Mouse (Mus musculus) forebrain, embryonic 12.5 days (tissue): ENCODE data around the gene Tcaf3. TPM values are rescaled to one million over a fixed set of nuclear protein-coding genes. Genes with fewer than 3 reads are reported as not detected.
A peak's percentile ranks its signal among the peaks of the same experiment; 100 is the strongest.

Source experiments
- ATAC-seq: fragments of 200-750 bp; cut with Nextera tagmentation; 2 replicates; pipeline ENCODE4 v1.8.0; 2017; ENCODE audit warnings: moderate TSS enrichment; ENCODE audit not compliant: low FRiP score
- H3K27ac ChIP-seq: fragments of 300-500 bp; sonication (generic); 2 replicates; pipeline ENCODE4 v1.5.1; 2016; ENCODE audit warnings: mild to moderate bottlenecking
- H3K27me3 ChIP-seq: fragments of 300-500 bp; sonication (generic); 2 replicates; pipeline ENCODE4 v1.6.1; 2016; ENCODE audit warnings: mild to moderate bottlenecking
- H3K36me3 ChIP-seq: fragments of 300-500 bp; sonication (generic); replicated peaks from 2 replicates; pipeline ENCODE4 v1.6.1; 2016; ENCODE audit warnings: mild to moderate bottlenecking
- H3K4me1 ChIP-seq: fragments of 300-500 bp; sonication (generic); 2 replicates; pipeline ENCODE4 v1.6.1; 2016
- H3K4me2 ChIP-seq: fragments of 300-500 bp; sonication (generic); 2 replicates; pipeline ENCODE4 v1.6.1; 2016; ENCODE audit warnings: mild to moderate bottlenecking, moderate library complexity
- H3K4me3 ChIP-seq: fragments of 300-500 bp; sonication (generic); replicated peaks from 2 replicates; pipeline ENCODE4 v1.5.1; 2016; ENCODE audit warnings: mild to moderate bottlenecking
- H3K9ac ChIP-seq: fragments of 300-500 bp; sonication (generic); 2 replicates; pipeline ENCODE4 v1.6.1; 2016; ENCODE audit warnings: mild to moderate bottlenecking
- H3K9me3 ChIP-seq: fragments of 300-500 bp; sonication (generic); 2 replicates; pipeline ENCODE4 v1.6.1; 2016
- WGBS: fragments of 180-500 bp; shearing (Covaris S2); methylation state at CpG from one replicate; pipeline ENCODE4 v1.1.7; 2016; 5-methylcytosine and 5-hydroxymethylcytosine counted together
- polyA plus RNA-seq: library from polyadenylated mRNA; unstranded; fragments of >200 nt; fragmentation: Nextera tagmentation; extraction: Ambion mirVana; gene quantifications from 2 replicates; pipeline ENCODE4 v1.2.1, GENCODE M21; 2016

Tcaf3 gene
- not detected in 2 replicates for polyA plus RNA-seq

GRCm38 (mm10) chr6:42597592-42597991, at the start of gene Tcaf3:
Tcaf3 (minus strand) TSS chr6:42597692.
- H3K27ac ChIP-seq: no peak within 1 kb of the TSS
- 73% methylated on average over 4 of the region's 4 CpGs for WGBS
- H3K27me3 ChIP-seq: no peaks in the 10 kb centered on the region
- no peak within 1 kb of the TSS for H3K9ac ChIP-seq
- no peaks in the 10 kb centered on the region for H3K36me3 ChIP-seq
- peaks cover 8% of the 10 kb centered on the region for H3K4me1 ChIP-seq
- H3K9me3 ChIP-seq: no peaks in the 10 kb centered on the region
- no peak for ATAC-seq
- no peak within 1 kb of the TSS for H3K4me2 ChIP-seq
- H3K4me3 ChIP-seq: no peak within 1 kb of the TSS

GRCm38 (mm10) chr6:42644912-42645549, 47.5 kb upstream of the Tcaf3 start, which contains the start of gene Tcaf2:
Tcaf2 (minus strand) TSS chr6:42645254.
- peak within 1 kb of the TSS; percentile 37 for H3K4me3 ChIP-seq
- no peak within 1 kb of the TSS for H3K9ac ChIP-seq
- H3K4me2 ChIP-seq: peak within 1 kb of the TSS; percentile 51
- WGBS: under 1% methylated on average over 23 of the region's 23 CpGs
- no peaks in the 10 kb centered on the region for H3K9me3 ChIP-seq
- H3K27me3 ChIP-seq: 0 out of 2 replicates have a peak, but pooled peaks cover 3% of the 10 kb centered on the region
- no peaks in the 10 kb centered on the region for H3K36me3 ChIP-seq
- H3K4me1 ChIP-seq: no peaks in the 10 kb centered on the region
- no peak within 1 kb of the TSS for H3K27ac ChIP-seq
- ATAC-seq: peak; percentile 98

GRCm38 (mm10) chr6:42634393-42634792, 36.9 kb upstream of the Tcaf3 start:
- Histone ChIP-seq H3K9ac (no peak overlapping the region), H3K9me3 (no peaks in the 10 kb centered on the region), H3K27ac (no peak overlapping the region), H3K4me1 (no peaks in the 10 kb centered on the region), H3K4me3 (no peak overlapping the region), H3K27me3 (no peaks in the 10 kb centered on the region), H3K4me2 (no peak overlapping the region), H3K36me3 (no peaks in the 10 kb centered on the region)
- no peak for ATAC-seq
- 86% methylated on average over 5 of the region's 5 CpGs for WGBS

- Histone ChIP-seq H3K4me3 (no peak overlapping the region), H3K9me3 (no peaks in the 10 kb centered on the region), H3K36me3 (no peaks in the 10 kb centered on the region), H3K27ac (no peak overlapping the region), H3K4me2 (no peak overlapping the region), H3K27me3 (no peaks in the 10 kb centered on the region), H3K4me1 (no peaks in the 10 kb centered on the region), H3K9ac (no peak overlapping the region)
- no peak for ATAC-seq
- 77% methylated on average over 4 of the region's 4 CpGs for WGBS
Observed at GRCm38 (mm10) chr6:42631395-42631794, 33.9 kb upstream of the Tcaf3 start.

- H3K4me3 ChIP-seq: no peak overlapping the region
- no peaks in the 10 kb centered on the region for H3K9me3 ChIP-seq
- H3K4me2 ChIP-seq: no peak overlapping the region
- no peaks in the 10 kb centered on the region for H3K36me3 ChIP-seq
- ATAC-seq: no peak
- no peaks in the 10 kb centered on the region for H3K27me3 ChIP-seq
- WGBS: 84% methylated on average over 2 of the region's 2 CpGs
- H3K9ac ChIP-seq: no peak overlapping the region
- no peaks in the 10 kb centered on the region for H3K4me1 ChIP-seq
- H3K27ac ChIP-seq: no peak overlapping the region
Observed at GRCm38 (mm10) chr6:42616904-42617303, 19.4 kb upstream of the Tcaf3 start.

GRCm38 (mm10) chr6:42612218-42612617, 14.7 kb upstream of the Tcaf3 start:
- Histone ChIP-seq H3K4me3 (no peak overlapping the region), H3K27ac (no peak overlapping the region), H3K36me3 (no peaks in the 10 kb centered on the region), H3K9ac (no peak overlapping the region), H3K9me3 (no peaks in the 10 kb centered on the region), H3K27me3 (no peaks in the 10 kb centered on the region), H3K4me2 (no peak overlapping the region), H3K4me1 (no peaks in the 10 kb centered on the region)
- no peak for ATAC-seq

DNA sequence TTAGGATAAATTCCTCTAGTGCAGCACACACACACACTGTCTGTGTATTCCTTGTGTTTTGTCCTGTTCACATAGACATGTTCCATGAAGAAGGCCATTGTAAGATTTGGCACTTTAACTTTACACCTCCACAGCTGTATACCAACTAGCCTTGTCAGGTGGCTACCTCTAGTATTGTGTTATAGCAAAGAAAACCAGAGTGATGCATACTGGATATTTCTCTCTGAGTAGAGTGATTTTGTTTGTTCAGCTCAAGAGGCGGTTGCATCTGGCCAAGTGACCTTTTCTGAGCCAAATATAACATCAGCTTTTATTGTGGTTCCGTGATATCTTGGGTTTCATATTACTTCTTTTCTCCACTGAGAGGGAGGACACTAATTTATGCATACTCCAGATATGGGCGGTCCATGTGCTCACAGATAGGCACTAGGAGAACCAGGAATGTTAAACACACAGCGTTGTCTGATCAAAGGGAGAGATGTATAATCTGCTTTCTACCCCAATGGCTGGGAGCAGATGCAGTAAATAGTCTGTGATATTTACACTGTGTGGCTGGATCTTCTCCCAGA, 13.5 kb upstream of the Tcaf3 start:
- no peaks in the 10 kb centered on the region for H3K9me3 ChIP-seq
- no peaks in the 10 kb centered on the region for H3K27me3 ChIP-seq
- H3K4me3 ChIP-seq: no peak overlapping the region
- H3K27ac ChIP-seq: no peak overlapping the region
- H3K4me2 ChIP-seq: no peak overlapping the region
- 80% methylated on average over 4 of the region's 4 CpGs for WGBS
- no peaks in the 10 kb centered on the region for H3K36me3 ChIP-seq
- H3K9ac ChIP-seq: no peak overlapping the region
- no peak for ATAC-seq
- no peaks in the 10 kb centered on the region for H3K4me1 ChIP-seq

DNA sequence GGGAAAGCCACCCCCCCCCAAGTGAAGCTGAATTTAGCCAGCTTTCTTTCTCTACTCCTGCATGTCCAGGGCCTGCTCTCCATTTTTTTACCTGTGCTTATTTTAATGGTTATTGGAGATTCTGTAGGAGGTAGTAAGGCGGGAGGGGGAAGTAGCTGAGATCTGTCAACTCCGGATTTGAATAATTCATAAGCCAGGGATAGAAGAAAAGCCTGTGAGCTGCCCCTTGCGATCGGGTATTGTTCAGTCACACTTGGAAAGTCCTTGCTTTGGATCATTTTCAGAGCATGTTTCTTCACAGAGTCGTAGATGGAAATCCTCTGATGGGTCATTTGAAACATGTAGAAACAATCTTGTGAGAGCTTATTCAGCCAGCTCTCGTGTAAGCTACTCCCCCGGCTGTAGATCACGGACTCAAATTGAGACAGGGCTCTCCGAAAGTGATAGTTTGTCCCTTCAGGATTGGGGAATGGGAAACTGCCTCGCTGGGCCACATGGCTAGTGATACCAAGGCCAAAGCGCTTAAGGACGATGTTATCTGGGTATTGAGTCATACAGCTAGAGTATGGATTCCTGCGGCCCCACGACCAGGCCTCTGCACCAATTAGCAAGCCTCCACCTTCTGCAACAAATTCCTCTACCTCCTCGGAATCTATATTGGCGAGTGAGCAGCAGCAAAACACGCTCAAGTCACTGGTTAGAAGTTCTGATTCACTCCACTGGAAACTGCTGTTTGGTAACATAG, 4.2 kb downstream of the Tcaf3 start:
- Histone ChIP-seq H3K4me1 (peaks cover 8% of the 10 kb centered on the region), H3K27ac (no peak overlapping the region), H3K9ac (no peak overlapping the region), H3K36me3 (no peaks in the 10 kb centered on the region), H3K27me3 (no peaks in the 10 kb centered on the region), H3K4me2 (no peak overlapping the region), H3K9me3 (no peaks in the 10 kb centered on the region), H3K4me3 (no peak overlapping the region)
- 63% methylated on average over 17 of the region's 17 CpGs for WGBS
- ATAC-seq: no peak

GRCm38 (mm10) chr6:42586569-42586968, 10.9 kb downstream of the Tcaf3 start:
- H3K27me3 ChIP-seq: no peaks in the 10 kb centered on the region
- ATAC-seq: no peak
- WGBS: 86% methylated on average over 5 of the region's 5 CpGs
- no peaks in the 10 kb centered on the region for H3K4me1 ChIP-seq
- no peak overlapping the region for H3K4me2 ChIP-seq
- H3K4me3 ChIP-seq: no peak overlapping the region
- H3K27ac ChIP-seq: no peak overlapping the region
- no peaks in the 10 kb centered on the region for H3K36me3 ChIP-seq
- no peaks in the 10 kb centered on the region for H3K9me3 ChIP-seq
- H3K9ac ChIP-seq: no peak overlapping the region

DNA sequence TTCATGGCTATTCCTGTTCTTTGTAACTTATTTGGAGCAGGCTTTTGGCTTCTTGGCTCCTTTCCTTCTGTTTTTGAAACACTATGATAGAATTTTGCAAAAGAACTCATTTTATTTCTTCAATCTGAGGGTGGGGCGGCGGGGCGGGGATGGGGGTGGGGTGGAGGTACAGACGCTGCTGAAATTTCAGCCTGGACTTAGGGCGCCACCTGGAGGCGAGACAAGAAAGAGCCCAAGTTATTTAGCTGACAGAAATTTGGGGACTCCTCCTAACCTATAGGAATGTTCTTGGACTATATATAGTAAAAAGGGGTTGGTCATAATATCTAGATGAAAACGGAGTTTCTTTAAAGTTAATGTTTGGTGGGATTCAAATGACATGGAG, 14.0 kb downstream of the Tcaf3 start:
- H3K4me2 ChIP-seq: no peak overlapping the region
- no peak overlapping the region for H3K27ac ChIP-seq
- H3K36me3 ChIP-seq: no peaks in the 10 kb centered on the region
- 2% methylated on average over 7 of the region's 7 CpGs for WGBS
- ATAC-seq: no peak
- no peaks in the 10 kb centered on the region for H3K4me1 ChIP-seq
- H3K9ac ChIP-seq: no peak overlapping the region
- H3K4me3 ChIP-seq: no peak overlapping the region
- H3K9me3 ChIP-seq: no peaks in the 10 kb centered on the region
- H3K27me3 ChIP-seq: no peaks in the 10 kb centered on the region

DNA sequence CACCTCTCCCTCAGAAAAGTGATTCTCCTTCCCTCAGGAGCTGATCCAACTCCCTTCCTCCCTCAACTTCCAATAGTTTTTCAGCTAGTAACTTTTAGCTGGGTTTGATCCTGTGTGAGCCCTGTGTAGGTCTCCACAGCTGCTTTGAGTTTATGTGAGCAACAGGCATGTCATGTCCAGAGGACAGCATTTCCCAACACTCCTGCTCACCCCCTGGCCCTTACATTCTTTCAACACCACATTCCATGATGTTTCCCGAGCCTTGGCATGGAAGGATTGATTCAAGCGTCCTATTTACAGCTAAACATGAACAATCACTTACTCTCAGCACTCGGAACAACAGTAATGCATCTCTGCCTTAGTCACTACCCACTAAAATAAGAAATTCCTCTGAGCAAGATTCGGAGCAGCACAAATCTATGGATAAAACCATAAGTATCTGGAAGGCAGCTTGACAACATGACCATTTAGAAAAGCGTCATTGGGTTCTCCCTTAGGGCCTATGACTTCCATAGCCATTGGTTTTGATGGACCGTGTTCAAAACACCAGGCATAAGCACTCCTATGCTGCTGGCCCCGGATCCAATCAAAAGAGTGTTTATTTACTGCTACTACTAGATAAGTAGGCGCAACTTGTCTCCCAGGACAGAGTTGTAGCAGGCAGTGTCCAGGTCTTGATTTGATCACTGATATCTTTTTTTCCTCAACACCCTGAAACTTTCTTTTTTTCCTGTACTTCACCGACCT, 14.6 kb downstream of the Tcaf3 start:
- Histone ChIP-seq H3K4me1 (no peaks in the 10 kb centered on the region), H3K9me3 (no peaks in the 10 kb centered on the region), H3K27me3 (no peaks in the 10 kb centered on the region), H3K9ac (no peak overlapping the region), H3K36me3 (no peaks in the 10 kb centered on the region), H3K4me2 (no peak overlapping the region), H3K27ac (no peak overlapping the region), H3K4me3 (no peak overlapping the region)
- 67% methylated on average over 9 of the region's 9 CpGs for WGBS
- no peak for ATAC-seq

DNA sequence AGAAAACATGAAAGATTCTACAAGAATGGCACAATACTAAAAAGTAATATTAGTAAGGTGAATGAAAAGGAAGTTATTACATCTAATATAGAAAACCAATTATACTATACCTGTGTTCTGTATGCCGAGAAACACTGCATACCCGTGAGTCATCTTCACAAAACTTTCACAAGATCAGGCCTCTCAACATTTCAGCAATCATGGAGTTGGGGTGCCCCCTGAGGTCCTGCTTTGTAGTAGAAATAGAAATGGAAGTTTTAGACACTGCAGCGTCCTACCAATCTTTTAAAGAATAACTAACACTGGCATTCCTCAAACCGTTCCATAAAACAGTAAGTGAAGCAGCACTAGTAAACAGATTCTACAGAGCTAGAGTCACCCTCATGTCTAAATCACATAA, 18.8 kb downstream of the Tcaf3 start:
- no peak overlapping the region for H3K9ac ChIP-seq
- H3K9me3 ChIP-seq: no peaks in the 10 kb centered on the region
- H3K4me1 ChIP-seq: no peaks in the 10 kb centered on the region
- ATAC-seq: no peak
- H3K27ac ChIP-seq: no peak overlapping the region
- H3K27me3 ChIP-seq: no peaks in the 10 kb centered on the region
- H3K4me3 ChIP-seq: no peak overlapping the region
- WGBS: 84% methylated on average over 4 of the region's 4 CpGs
- no peaks in the 10 kb centered on the region for H3K36me3 ChIP-seq
- H3K4me2 ChIP-seq: no peak overlapping the region
